Mouse (Mus musculus): Measurements from ENCODE around the gene Pccb.

- TF ChIP-seq POLR2A (IDR thresholded peaks at IDR 0.05; ENCODE audit: insufficient read depth, low read length) (no peak), CTCF (IDR thresholded peaks at IDR 0.05; ENCODE audit: low read depth, low read length) (no peak), EP300 (IDR thresholded peaks at IDR 0.05; ENCODE audit: insufficient read depth, low read depth, low read length) (no peak)
Measured at GRCm38 (mm10) chr9:100987850-100988249, 46.8 kb downstream of the Pccb start.

All from ES-Bruce4 (cell line).